Comparison of ENCODE assay signal across 11 mouse cellular contexts in the genomic region with DNA sequence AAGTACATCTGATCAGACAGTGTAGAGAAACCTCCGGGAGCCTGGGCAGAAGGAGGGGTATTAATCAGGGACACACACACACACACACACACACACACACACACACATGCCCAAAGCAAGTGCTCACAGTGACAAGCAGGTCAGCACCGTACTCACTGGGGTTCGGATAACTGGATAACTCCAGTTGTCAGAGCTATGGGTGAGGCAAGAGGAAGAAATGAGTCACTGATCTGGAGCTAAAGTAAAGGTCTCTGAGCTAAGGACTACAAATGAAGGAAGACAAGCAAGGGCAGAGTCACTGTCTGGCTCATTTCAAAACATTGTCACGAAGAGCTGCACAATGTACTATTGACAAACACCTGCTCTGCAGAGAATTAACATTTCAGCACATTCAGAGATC.
A peak's percentile ranks its signal among the peaks of the same experiment; 100 is the strongest.
DNase-seq lines count a peak whose midpoint lies in the region; ATAC-seq lines count a peak whose summit lies in the region.
"Had no signal": no experiment of that assay in that cellular context is flagged by ENCODE, and none has a peak within 500 bp of the region (broad histone marks: within the 10 kb centered on the region; RNA-seq: fewer than 3 reads in every experiment).

No protein-coding gene starts in this region.

- H3K27ac ChIP-seq in heart, embryonic 10.5 days = no peak overlapping the region
- H3K27ac ChIP-seq in forebrain, embryonic 12.5 days = no peak overlapping the region
- H3K27ac ChIP-seq: embryonic facial prominence, embryonic 15.5 days; heart, embryonic 15.5 days had no signal

- no peaks in the 10 kb centered on the region for H3K36me3 ChIP-seq in heart, embryonic 10.5 days
- H3K36me3 ChIP-seq in forebrain, embryonic 12.5 days (replicated peaks) = no peaks in the 10 kb centered on the region
- H3K36me3 ChIP-seq: embryonic facial prominence, embryonic 15.5 days; heart, embryonic 15.5 days had no signal

- no peaks in the 10 kb centered on the region for H3K9me3 ChIP-seq in heart, embryonic 10.5 days
- H3K9me3 ChIP-seq in forebrain, embryonic 12.5 days = no peaks in the 10 kb centered on the region
- H3K9me3 ChIP-seq: embryonic facial prominence, embryonic 15.5 days; heart, embryonic 15.5 days had no signal

- ATAC-seq in forebrain, embryonic 12.5 days (ENCODE audit: low FRiP score) = no peak

- no peak overlapping the region for H3K4me2 ChIP-seq in forebrain, embryonic 12.5 days
- H3K4me2 ChIP-seq: embryonic facial prominence, embryonic 15.5 days; heart, embryonic 15.5 days had no signal

- DNase-seq in heart, adult 11 months = peak; percentile 94
- no peak for DNase-seq in heart, embryonic 10.5 days (ENCODE audit: low spot score)
- DNase-seq in CD4-positive helper T cell, adult 2 months (ENCODE audit: low read depth, low spot score) = peak; percentile 65
- peak; percentile 90 for DNase-seq in gonadal fat pad, adult 2 months (ENCODE audit: low read depth)
- peak; percentile 26 for DNase-seq in lung, postnatal 36 days
- no peak for DNase-seq in gastrocnemius, adult 18-20 months (ENCODE audit: low spot score)
- no peak for DNase-seq in B cell, adult 2 months
- DNase-seq: kidney, postnatal 4 days had no signal

- no peak overlapping the region for H3K4me3 ChIP-seq in heart, embryonic 10.5 days
- H3K4me3 ChIP-seq in forebrain, embryonic 12.5 days (replicated peaks) = no peak overlapping the region
- H3K4me3 ChIP-seq: embryonic facial prominence, embryonic 15.5 days; heart, embryonic 15.5 days had no signal

- H3K9ac ChIP-seq in forebrain, embryonic 12.5 days = no peak overlapping the region
- H3K9ac ChIP-seq: embryonic facial prominence, embryonic 15.5 days; heart, embryonic 15.5 days had no signal

- WGBS in heart, embryonic 10.5 days = 49% methylated on average over 4 of the region's 4 CpGs
- 66% methylated on average over 4 of the region's 4 CpGs for WGBS in forebrain, embryonic 12.5 days

- no peaks in the 10 kb centered on the region for H3K27me3 ChIP-seq in heart, embryonic 10.5 days (ENCODE audit: insufficient read depth, poor library complexity, severe bottlenecking)
- H3K27me3 ChIP-seq in forebrain, embryonic 12.5 days = no peaks in the 10 kb centered on the region
- H3K27me3 ChIP-seq: embryonic facial prominence, embryonic 15.5 days; heart, embryonic 15.5 days had no signal

- H3K4me1 ChIP-seq in heart, embryonic 10.5 days = no peaks in the 10 kb centered on the region
- H3K4me1 ChIP-seq in forebrain, embryonic 12.5 days = no peaks in the 10 kb centered on the region
- H3K4me1 ChIP-seq: embryonic facial prominence, embryonic 15.5 days; heart, embryonic 15.5 days had no signal

Comparison
In these comparisons a context has a peak if more than half of its experiments do, and no peak if none do; other contexts are left out.
1. DNase-seq: peak in heart, adult 11 months (single experiment), CD4-positive helper T cell, adult 2 months (single experiment), gonadal fat pad, adult 2 months (single experiment) and lung, postnatal 36 days (single experiment); none in heart, embryonic 10.5 days (single experiment), gastrocnemius, adult 18-20 months (single experiment) and B cell, adult 2 months (0 of 2).